Mouse (Mus musculus): ENCODE measurements at regions not wholly inside any gene's neighbourhood (a gene's known extent, or its start where the extent isn't known, plus 50 kb on each side); places are given as distances from the start of the nearest gene placed in this dataset.

GRCm38 (mm10) chr3:21545156-21545893 lies 531.1 kb upstream of the Tbl1xr1 start:
- no peak for TF ChIP-seq CTCF (IDR thresholded peaks at IDR 0.05; ENCODE audit: borderline replicate concordance, insufficient read depth, low read length)
- no peak for TF ChIP-seq POLR2A (IDR thresholded peaks at IDR 0.05; ENCODE audit: low read depth, low read length)

Measured in embryonic fibroblast, embryonic 13.5 days (primary cell).